Mouse (Mus musculus): ENCODE measurements around the gene Prpf19.

DNA sequence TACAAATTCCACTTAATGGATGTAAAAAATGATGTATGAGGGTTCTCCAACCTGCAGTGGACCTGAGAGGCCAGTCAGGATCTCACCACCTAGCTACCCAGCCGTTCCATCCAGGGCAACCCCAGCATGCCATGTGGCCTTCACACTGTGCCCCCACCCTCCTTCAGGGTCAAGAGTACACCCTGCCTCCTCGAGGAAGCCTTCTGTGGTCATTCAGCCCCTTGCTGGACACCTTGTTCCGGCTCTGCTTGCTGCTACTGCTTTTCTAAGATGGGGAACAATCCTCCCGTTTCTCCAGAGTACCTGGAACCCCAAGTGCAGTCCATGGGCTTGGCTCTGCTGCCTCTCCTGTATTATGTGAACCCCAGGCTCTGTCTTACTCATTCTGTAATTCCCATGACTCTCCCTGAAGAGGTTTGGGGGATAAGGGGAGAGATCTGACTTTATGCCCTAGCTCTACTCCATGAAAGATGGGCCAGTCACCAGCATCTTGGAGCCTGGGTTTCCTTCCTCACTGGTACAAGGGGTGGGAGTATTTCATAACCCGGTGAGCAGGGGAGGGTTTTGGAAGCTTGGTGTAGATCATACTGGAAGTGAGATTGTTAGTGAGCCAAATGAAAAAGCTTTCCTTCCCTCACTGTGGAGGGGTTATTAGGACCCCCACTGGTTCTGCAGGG, 26.9 kb upstream of the Prpf19 start:
- no peak for TF ChIP-seq POLR2A (IDR thresholded peaks at IDR 0.05; ENCODE audit: low read depth, low read length)
- no peak for TF ChIP-seq CTCF (IDR thresholded peaks at IDR 0.05; ENCODE audit: borderline replicate concordance, insufficient read depth, low read length)

Data from embryonic fibroblast, embryonic 13.5 days (primary cell).